Mouse (Mus musculus): ENCODE results near the gene Sar1b. TPM values are rescaled to one million over a fixed set of nuclear protein-coding genes. Genes with fewer than 3 reads are reported as not detected.

Gene Sar1b
- total RNA-seq, 2 experiments from 2014 or later = 372 to 421 TPM

DNA sequence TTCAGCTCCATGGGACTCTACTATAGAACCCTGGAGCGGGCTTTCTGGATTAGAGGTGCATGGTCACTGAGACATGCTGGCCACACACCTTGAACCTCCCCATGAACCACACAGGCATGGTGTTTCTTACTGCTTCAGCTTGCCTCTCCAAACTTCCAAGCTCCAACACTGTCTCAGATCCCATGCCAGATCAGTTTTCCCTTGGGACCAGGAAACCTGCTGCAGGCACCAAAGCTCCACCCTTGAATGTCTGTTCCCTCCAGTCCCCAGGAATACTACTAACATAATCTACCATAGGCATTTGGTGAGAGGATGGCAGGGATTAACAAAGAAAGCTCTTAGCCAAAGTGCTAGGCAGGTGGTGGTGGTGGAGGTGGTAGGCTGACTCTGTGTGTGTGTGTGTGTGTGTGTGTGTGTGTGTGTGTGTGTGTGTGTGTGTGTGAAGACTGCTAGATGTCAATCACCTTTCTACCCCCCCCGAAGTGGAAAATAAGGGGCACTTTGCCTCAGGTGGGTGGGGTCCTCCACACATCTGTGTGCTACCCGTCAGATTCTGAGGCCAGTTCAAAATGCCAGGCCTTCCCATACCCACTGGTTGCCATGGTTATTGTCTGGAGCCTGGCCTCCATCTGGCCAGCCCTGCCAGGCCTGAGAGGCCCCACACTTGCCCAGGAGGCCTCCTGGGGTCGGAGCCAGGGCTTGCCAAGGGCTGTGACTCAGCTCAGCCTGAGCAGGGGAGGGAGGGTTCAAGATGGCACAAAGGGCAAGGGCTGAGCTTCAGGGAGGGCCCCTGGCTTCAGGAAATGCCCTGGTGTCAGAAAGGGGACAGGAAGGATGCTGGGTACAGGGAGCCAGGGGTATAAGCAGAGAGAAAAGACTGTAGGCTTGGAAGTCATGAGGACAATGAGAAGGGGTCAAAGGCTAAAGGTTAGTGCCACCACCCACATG lies 68.7 kb downstream of the Sar1b start:
- peak; percentile 27 for DNase-seq

DNA sequence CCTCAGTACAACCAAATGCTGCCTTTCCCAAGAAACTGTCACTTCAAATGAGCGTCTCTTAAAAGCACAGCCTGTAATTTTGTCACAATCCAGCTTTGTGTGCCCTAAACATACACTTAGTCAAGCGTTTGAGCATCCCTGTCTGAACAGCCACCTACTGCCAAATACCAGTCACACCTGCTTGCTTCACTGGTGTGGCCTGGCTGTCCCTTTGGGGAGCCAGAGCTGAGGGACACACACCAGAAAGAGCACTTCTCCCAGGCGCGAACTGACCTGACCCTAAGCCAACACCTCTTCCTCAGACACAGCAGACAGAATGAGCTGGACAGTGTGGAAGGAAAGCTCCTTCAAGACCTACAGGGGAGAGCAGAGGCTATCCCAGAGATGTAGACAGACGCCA lies 69.5 kb downstream of the Sar1b start:
- no peak for DNase-seq

DNA sequence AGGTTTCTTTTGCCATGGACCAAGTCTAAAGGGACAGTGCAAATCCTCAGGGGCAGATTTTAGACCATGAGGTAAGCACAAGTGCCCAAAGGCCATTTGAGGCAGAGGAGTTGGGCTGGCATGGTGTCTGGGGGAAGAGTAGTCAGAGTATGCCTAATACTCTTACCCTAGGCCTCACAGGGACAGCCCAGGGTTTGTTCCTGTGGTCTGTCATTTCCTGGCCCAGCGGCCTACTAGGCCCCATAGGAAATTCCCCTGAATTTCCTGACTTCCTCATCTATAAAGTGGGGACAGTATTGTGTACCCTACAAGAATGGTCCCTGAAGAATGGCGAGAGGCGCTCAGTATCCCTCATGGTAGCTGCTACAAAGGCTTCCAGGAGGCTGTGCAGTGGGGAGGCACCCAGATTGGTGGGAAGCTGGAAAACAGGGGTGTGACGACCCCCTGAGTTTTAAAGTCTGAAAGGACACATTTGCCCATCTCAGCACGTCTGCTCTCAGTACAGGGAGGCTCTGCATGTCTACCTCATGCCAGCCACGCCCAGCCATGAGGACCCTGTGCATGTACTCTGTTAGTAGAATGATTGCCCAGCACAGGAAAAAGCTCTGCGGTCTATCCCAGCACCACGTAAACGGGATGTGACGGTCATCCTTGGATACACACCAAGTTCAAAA lies 70.0 kb downstream of the Sar1b start:
- DNase-seq = no peak

DNA sequence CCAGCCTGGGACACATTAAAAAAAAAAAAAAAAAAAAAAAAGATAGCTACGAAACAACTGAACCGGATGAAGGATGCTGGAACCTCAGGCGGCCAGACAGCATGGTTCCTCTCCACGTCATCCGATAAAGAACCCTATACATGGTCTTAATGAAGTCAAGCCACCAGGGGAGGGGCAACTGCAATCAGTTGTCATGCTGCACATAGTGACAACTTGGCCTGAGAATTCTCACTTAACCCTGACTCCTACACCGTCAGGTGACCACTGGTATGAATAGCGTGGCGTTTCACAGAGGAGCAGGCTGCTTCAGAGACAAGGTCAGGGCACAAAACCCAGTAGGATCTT lies 70.6 kb downstream of the Sar1b start:
- DNase-seq = no peak

DNA sequence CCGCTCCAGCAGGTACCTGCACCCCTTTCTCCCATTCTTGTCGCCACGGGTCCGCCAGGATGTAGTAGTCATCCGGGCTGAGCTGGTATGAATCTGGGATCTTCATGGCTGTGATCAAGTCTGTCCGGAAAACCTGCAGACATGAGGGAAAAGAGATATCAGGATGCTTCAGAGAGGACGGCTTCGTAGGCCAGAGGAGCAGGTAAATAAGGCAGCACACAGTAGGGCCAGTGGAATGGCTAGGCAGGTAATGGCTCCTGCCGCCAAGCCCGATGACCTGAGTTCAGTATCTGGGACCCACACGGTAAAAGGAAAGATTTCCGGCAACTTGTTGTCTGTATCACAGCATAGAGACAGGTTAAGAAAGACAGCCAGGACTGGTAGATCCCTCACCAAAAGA lies 72.1 kb downstream of the Sar1b start:
- DNase-seq = no peak

DNA sequence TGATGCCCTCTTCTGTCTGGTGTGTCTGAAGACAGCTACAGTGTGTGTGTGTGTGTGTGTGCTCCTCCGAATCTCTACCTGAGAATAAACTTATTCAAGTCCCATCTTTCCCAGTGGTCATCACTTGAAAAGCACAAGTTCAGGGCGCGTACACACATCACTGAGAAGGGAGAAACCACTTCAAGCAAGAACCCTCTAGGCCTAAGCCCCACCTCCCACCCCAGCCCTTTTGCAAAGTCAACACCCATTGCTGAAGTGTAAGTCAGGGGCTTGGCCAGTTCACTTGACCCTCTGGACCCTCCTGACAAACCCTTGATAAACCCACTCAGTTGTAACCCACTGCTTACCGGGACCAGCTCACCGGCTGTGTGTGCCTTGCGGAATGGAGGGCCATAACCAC lies 73.0 kb downstream of the Sar1b start:
- DNase-seq = no peak

DNA sequence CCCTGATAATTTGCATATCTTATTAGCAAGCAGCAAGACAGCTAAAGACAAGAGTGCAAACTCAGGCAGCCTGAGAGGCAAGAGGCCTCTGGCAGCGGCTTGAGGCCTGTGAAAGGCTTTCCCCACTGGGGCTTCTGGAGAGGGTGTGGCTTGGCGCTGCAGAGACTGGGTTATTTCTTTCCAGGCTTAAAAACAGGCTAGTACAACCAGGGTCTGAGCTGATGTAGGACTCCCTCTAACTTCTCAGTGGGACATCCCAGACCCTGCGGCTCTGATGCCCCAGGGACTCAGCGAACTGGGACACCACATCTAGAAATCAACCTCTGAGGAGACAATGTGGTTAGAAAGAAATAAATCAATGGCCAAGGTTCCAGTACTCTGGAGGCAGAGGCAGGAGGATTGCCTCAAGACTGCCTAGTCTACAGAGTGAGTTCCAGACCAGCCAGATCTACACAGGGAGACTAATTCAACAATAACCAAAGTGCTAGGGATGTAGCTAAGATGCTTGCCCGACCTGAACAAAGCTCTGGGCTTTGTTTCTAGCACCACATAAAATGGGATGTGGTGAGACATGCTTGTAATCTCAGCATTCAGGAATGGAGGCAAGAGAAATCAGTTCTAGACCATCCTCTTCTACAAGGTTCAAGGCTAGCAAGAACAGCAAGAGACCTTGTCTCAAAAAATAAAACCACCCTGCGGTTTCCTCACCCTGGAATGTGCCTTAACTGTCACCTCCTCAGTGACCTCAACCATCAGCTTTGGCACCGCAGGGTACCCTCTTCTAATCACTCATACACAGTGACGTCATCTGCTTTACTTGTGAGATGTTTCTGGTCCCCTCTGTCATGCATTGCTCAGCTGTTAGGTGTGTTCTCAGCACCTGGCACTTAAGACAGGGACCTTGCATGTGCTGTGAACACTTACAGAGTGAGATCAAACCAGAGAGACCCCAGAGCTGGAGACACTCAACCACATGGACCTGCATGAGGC lies 74.0 kb downstream of the Sar1b start:
- DNase-seq = peak; percentile 40

DNA sequence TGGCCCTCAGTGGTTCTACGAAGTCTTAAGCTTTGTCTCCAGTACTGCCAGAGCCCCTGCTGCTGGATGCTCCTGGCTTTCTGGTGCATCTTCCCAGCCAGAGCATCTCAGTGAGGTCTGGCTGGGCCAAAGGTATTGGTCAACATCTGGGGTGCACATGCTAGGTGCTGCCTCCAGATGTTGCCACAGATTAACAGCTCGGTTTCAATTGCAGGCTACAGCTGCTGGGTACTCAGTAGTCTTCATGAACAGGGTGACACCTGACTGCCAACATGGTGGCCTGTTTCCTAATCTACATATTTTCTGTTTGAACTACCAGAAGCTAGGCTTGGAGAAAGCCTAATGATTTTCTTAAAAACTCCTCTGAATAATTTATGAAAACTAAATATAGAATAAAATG lies 75.6 kb downstream of the Sar1b start:
- DNase-seq = no peak

DNA sequence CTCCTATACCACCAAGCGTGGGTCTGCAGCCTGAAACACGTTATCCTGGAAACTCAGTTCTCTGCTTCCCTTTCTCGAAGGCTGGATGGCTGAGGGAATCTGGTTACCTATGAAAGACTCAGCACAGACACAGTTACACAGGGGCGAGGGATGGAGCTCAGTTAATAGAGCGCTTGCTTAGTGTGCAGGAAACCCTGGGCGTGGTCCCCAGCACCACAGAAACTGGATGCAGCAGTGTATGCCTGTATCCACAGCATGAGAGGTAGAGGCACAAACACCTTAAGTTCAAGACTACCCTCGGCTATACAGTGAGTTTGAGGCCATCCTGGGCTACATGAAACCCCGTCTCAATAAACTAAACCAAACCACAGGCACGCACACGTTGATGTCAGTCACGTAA lies 76.5 kb downstream of the Sar1b start:
- DNase-seq = no peak

DNA sequence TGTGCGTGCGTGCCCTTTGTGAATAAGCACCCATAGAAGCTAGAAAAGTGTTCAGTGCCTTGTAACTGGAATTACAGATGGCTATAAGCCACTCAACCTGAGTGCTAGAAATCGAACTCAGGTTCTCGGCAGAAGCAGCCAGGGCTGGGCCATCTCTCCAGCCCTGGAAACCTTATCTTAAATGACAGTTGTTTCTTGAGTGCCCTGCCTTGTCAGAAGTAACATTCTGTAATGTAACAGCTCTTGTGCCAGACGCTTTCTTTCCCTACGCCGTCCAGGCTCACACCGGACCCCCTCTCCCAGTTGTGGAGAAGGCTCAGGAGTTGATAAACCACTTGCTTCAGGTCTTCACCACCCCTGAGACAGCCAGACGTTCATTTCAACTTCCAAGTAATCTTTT lies 77.2 kb downstream of the Sar1b start:
- no peak for DNase-seq

DNA sequence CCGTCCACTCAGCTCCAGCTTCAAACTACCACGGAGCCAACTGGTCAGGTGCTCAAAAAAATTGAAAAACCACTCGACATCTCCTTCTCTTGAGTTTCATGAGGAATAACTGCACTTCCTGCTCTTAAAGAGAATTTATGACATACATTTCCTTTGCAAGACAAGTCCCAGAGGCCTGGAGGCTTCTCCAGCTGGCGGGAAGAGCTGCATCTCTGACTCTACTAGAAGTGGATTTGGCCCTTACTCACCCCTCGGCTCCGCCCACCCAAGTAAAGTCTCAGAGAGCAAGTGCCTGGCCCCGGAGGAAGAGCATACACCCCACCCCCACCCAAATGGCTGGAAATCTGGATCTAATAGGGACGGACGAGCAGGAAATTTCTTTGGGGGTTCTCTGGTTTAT lies 77.7 kb downstream of the Sar1b start:
- no peak for DNase-seq

Other genes with a start within 250 kb of the Sar1b start
- 10 to 100 TPM; 15.5 to 17.2 TPM for gene Phykpl, start 178.9 kb upstream of the Sar1b start, total RNA-seq (2021)
- 100 to 1,000 TPM; 102 to 105 TPM for gene Hnrnpab, start 156.8 kb upstream of the Sar1b start, total RNA-seq (2021)
- gene Nhp2, start 144.0 kb upstream of the Sar1b start, total RNA-seq (2021) = 10 to 100 TPM; 19.3 to 23.6 TPM
- 10 to 100 TPM in 1 of 2 experiments, 1 to 10 TPM in 1; 9.3 to 12.3 TPM for gene Rmnd5b, start 127.8 kb upstream of the Sar1b start, total RNA-seq (2021)
- 1 to 10 TPM; 2.9 to 3.8 TPM for gene N4bp3, start 112.8 kb upstream of the Sar1b start, total RNA-seq (2021)
- gene D930048N14Rik, start 112.7 kb upstream of the Sar1b start, total RNA-seq (2021) = under 1 TPM; 0.20 to 0.32 TPM
- 10 to 100 TPM; 30.6 to 31.5 TPM for gene 0610009B22Rik, start 74.8 kb upstream of the Sar1b start, total RNA-seq (2021)
- gene Sec24a, start 53 bp upstream of the Sar1b start, total RNA-seq (2021) = 10 to 100 TPM; 33.2 to 33.3 TPM
- 1 to 10 TPM; 2.3 to 3.5 TPM for gene Jade2, start 94.0 kb downstream of the Sar1b start, total RNA-seq (2021)
- gene Cdkn2aipnl, start 204.0 kb downstream of the Sar1b start, total RNA-seq (2021) = 10 to 100 TPM; 11.9 to 15.9 TPM
- 100 to 1,000 TPM; 347 to 366 TPM for gene Ube2b, start 237.1 kb downstream of the Sar1b start, total RNA-seq (2021)
- 1 to 10 TPM; 2.0 to 2.4 TPM for gene Cdkl3, start 240.5 kb downstream of the Sar1b start, total RNA-seq (2021)